Mouse (Mus musculus): ENCODE results near the gene Thnsl1. TPM values are rescaled to one million over a fixed set of nuclear protein-coding genes. Genes with fewer than 3 reads are reported as not detected.
"Not testable (repeated sequence)": the region's sequence is repeated elsewhere in the genome, so short reads cannot be mapped to it uniquely, and the experiment has no call there.

Gene Thnsl1
- polyA plus RNA-seq, 1 experiment from 2014 or later, result 16.5 TPM

DNA sequence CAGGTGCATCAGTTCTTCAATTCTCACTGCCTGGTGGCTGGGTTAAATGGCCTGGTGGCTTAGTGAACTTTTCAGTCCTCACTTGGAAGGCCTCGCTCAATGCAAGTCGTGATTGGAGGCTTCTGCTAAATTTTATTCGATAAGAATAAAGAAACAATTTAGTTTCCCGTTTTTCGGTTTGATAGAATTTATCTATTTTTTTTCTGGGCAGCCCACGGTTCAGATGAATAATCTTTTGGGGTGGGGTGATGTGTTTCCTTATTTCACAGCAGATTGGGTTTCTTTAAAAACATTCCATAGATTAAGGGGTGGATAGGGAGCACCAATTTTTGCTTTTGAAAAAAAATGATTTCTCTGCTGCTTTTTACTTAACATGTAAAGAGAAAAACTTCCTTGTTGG is 754 bp downstream of the Thnsl1 start:
- Histone ChIP-seq H3K4me1 (peaks cover 11% of the 10 kb centered on the region), H3K36me3 (no peaks in the 10 kb centered on the region), H3K4me3 (peak overlapping the region; percentile 64), H3K9me3 (replicated peaks) (no peaks in the 10 kb centered on the region), H3K27ac (no peak overlapping the region), H3K27me3 (no peaks in the 10 kb centered on the region), H3K9ac (peak overlapping the region; percentile 70), H3K4me2 (replicated peaks) (peak overlapping the region; percentile 76)
- 51% methylated on average over 6 of the region's 6 CpGs for WGBS
- no peak for ATAC-seq (ENCODE audit: low FRiP score)

DNA sequence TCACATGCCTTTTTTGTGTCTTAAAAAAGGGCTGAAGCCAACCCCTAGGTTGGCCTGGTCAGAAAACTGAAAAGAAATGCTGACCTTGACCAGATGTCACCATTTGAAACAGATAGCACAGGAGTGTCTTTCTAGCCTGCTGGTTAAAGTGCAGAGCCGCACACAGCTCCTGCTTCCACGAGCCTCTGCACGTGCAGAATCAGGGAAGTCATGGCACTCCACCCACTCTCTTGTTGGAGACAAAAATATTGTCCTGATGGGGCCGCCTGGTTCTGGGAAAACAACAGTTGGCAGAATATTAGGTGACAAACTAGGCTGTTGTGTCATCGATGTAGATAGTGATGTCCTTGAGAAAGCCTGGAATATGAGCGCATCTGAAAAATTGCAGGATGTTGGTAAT is 5.8 kb downstream of the Thnsl1 start:
- no peak overlapping the region for H3K9ac ChIP-seq
- H3K4me3 ChIP-seq, result no peak overlapping the region
- no peak overlapping the region for H3K4me2 ChIP-seq (replicated peaks)
- H3K27ac ChIP-seq, result no peak overlapping the region
- H3K4me1 ChIP-seq, result peaks cover 4% of the 10 kb centered on the region
- WGBS, result 87% methylated on average over 6 of the region's 6 CpGs
- H3K36me3 ChIP-seq, result peaks cover 14% of the 10 kb centered on the region
- ATAC-seq (ENCODE audit: low FRiP score), result no peak
- no peaks in the 10 kb centered on the region for H3K9me3 ChIP-seq (replicated peaks)
- no peaks in the 10 kb centered on the region for H3K27me3 ChIP-seq

DNA sequence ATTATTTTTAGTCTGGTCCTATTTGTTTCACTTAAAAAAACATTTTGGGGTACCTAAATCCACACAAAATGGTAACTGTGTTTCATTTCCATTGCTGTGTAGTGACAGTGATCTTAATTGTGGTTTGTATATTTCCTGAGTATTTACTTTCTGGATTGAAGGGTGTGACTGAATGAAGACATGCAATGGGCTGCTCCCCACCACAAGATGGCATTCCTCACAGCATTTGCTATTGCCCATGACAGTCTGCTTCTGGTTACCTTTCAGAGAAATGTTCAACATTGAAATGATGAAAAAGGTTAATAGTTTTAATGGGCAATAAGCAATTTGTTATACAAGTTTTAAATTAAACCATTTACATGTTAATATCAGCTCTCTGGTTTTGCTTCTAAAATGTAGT is 8.8 kb downstream of the Thnsl1 start:
- Histone ChIP-seq H3K4me2 (replicated peaks) (no peak overlapping the region), H3K4me1 (no peaks in the 10 kb centered on the region), H3K27me3 (no peaks in the 10 kb centered on the region), H3K9ac (no peak overlapping the region), H3K4me3 (no peak overlapping the region), H3K27ac (no peak overlapping the region), H3K36me3 (peaks cover 17% of the 10 kb centered on the region), H3K9me3 (replicated peaks) (no peaks in the 10 kb centered on the region)
- no peak for ATAC-seq (ENCODE audit: low FRiP score)

DNA sequence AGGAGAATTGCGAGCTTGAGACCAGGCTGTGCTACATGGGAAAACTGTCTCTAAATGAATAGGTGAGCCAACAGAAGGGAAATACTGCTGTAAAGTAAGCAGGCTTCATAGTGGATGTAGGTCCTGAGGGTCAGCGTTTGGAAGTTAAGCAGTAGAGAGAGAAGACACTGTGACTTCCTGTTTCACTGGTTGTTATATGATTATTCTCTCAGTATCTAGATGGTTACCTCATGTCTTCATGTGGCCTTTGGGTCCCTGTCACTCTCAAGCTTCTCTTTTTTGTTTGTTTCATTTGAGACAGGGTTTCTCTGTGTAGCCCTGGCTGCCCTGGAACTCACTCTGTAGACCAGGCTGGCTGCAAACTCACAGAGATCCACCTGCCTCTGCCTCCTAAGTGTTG is 9.8 kb downstream of the Thnsl1 start:
- no peaks in the 10 kb centered on the region for H3K27me3 ChIP-seq
- no peak overlapping the region for H3K4me2 ChIP-seq (replicated peaks)
- H3K27ac ChIP-seq, result no peak overlapping the region
- WGBS, result 96% methylated on average over 2 of the region's 2 CpGs
- H3K4me3 ChIP-seq, result no peak overlapping the region
- H3K4me1 ChIP-seq, result no peaks in the 10 kb centered on the region
- ATAC-seq (ENCODE audit: low FRiP score), result no peak
- no peaks in the 10 kb centered on the region for H3K9me3 ChIP-seq (replicated peaks)
- H3K9ac ChIP-seq, result no peak overlapping the region
- H3K36me3 ChIP-seq, result peaks cover 17% of the 10 kb centered on the region

DNA sequence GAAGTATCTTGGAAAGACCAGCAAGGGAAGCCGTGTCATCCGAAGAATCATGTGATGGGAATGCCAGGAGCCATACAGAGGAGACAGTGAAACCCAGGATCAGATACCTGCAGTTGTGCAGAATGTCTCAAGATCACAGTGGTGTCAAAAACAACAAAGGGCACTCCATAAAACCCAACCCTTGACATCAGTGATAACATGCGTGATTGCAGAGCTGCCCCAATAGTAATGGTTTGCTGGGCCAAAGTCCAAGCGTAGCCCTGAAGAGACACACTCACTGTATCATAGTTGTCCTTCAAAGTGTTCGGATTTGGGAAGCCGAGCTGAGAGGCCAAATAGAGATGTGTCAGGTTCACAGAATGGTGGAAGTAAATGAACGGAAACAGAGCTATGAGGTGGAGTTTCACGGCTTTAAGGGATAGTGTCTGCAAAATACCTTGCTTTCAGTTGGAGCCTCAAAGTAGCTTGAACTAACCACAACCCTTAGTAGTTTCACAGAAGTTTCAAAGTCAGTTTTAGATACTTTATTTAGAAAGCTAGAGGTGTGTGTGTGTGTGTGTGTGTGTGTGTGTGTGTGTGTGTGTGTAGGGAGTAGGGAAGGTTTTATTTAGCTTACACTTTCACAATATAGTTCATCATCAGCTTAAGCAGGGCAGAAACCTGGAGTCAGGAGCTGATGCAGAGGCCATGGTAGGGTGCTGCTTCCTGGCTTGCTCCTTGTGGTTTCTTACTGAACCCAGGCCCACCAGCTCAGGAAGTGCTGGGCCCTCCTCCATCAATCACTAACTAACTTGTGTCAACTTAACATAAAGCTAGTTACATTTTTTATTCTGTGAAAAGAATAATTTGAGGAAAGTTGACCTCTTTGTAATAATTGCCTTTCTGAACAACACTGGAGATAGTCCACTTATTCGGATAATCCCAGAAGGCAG is 17.2 kb downstream of the Thnsl1 start:
- no peak overlapping the region for H3K4me3 ChIP-seq
- no peak overlapping the region for H3K9ac ChIP-seq
- no peaks in the 10 kb centered on the region for H3K27me3 ChIP-seq
- ATAC-seq (ENCODE audit: low FRiP score), result no peak
- WGBS, result 94% methylated on average over 9 of the region's 9 CpGs
- no peak overlapping the region for H3K4me2 ChIP-seq (replicated peaks)
- no peaks in the 10 kb centered on the region for H3K36me3 ChIP-seq
- H3K4me1 ChIP-seq, result no peaks in the 10 kb centered on the region
- no peaks in the 10 kb centered on the region for H3K9me3 ChIP-seq (replicated peaks)
- no peak overlapping the region for H3K27ac ChIP-seq

DNA sequence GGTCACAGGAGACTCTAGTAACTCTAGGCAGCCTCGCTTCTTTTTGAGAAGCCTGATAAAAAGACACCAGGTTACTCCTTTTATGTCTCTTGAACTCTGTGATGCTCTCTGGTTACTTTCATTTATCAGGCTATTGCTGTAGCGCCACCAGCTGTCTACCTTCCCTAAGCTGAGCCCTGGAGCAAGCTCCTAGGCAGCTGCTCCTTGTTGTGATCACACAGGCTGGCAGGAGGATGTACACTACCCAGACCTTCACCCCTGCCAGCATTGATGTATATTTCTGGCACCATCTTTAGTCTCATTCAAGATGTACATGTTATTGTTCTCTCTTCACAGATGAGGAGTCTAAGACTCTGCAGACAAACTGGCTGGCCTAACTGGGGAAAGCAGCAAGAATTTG is 24.8 kb downstream of the Thnsl1 start:
- Histone ChIP-seq H3K4me1 (no peaks in the 10 kb centered on the region), H3K36me3 (no peaks in the 10 kb centered on the region), H3K4me2 (replicated peaks) (no peak overlapping the region), H3K9me3 (replicated peaks) (no peaks in the 10 kb centered on the region), H3K27ac (no peak overlapping the region), H3K9ac (no peak overlapping the region), H3K27me3 (no peaks in the 10 kb centered on the region), H3K4me3 (no peak overlapping the region)
- 74% methylated on average over 2 of the region's 2 CpGs for WGBS
- no peak for ATAC-seq (ENCODE audit: low FRiP score)

DNA sequence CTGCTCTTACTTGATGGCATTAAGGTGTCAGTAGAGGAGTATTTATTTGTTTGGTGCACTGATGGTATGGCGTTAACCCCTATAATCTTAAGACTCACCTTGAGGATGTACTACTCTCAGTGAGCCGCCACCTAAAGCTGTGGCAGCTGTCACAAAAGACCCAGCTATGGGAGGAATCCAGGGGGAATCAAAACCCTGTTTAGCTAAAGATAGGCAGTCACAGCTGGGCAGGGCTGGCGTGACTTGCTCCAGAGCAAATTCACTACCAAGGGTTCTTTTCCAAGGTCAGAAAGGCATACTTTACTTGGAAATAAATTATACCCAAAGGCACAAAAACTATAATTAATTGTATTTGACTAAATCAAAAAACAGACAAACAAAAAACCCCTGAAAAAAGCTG is 25.6 kb downstream of the Thnsl1 start:
- Histone ChIP-seq H3K9ac (no peak overlapping the region), H3K4me2 (replicated peaks) (no peak overlapping the region), H3K9me3 (replicated peaks) (no peaks in the 10 kb centered on the region), H3K4me3 (no peak overlapping the region), H3K27me3 (no peaks in the 10 kb centered on the region), H3K36me3 (no peaks in the 10 kb centered on the region), H3K27ac (no peak overlapping the region), H3K4me1 (no peaks in the 10 kb centered on the region)
- no peak for ATAC-seq (ENCODE audit: low FRiP score)
- 83% methylated on average over 3 of the region's 3 CpGs for whole genome bisulfite sequencing

DNA sequence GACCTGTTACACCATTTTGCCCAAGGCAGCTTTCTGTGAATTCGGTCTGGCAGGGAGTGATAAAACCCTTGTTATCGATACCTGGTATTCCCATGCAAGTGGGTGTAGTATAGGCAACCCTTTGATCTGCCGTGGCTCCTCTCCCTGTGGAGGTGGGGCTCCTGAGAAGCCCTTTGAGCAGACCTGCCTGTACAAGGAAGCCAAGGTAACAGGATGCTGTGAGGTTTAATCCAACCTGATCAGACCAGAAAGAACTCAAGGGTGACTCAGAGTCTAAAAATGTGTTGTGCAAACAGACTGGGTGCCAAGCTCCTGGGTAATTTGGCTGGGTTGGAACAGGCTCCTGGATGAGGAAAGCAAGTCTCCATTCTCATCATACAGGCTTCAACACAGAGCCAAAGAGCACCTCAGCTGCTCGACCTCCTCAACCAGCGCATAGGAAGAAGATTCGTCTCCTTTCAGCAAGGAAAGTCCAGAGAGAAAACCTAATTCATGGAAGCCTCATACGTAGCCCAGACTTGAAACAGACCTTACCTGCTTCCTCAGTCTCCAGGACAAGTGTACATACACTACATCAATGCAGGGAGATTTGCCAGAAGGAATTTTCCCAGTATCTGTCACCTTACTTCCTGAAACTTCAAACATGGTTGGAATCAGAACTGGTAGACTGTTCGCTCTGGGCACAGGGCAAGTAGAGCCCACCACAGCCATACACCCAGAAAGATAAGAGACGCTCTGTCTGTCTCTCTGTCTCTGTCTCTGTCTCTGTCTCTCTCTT is 29.5 kb downstream of the Thnsl1 start:
- Histone ChIP-seq H3K4me1 (no peaks in the 10 kb centered on the region), H3K27ac (no peak overlapping the region), H3K4me3 (no peak overlapping the region), H3K36me3 (no peaks in the 10 kb centered on the region), H3K9me3 (replicated peaks) (no peaks in the 10 kb centered on the region), H3K9ac (no peak overlapping the region), H3K4me2 (replicated peaks) (no peak overlapping the region), H3K27me3 (no peaks in the 10 kb centered on the region)
- no peak for ATAC-seq (ENCODE audit: low FRiP score)
- WGBS, result 89% methylated on average over 9 of the region's 9 CpGs

DNA sequence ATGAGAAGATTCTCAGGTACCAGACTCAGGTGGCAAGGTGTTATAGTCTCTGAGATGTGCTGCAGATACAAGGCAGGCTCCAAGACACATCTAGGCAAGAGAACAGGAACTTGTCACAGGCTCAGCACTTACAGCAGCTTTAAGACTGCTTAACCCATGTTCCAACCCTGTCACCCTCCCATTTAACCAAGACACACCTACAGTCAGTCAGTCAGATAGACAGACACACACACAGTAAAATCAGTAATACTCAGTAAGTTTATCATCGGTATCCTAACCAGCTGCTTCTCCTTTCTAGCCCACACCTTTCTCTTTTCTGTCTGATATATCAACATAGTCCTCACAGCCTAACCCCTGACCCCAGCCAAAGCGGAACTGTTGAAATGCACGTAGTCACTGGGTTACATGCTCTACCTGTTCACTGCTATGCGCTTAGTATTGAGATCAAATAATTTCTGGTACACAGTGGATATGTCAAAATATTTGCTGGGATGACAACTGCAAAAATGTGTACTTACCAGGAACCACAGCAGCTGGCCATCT is 30.4 kb downstream of the Thnsl1 start:
- no peak overlapping the region for H3K9ac ChIP-seq
- no peak overlapping the region for H3K27ac ChIP-seq
- no peaks in the 10 kb centered on the region for H3K27me3 ChIP-seq
- no peak overlapping the region for H3K4me2 ChIP-seq (replicated peaks)
- no peaks in the 10 kb centered on the region for H3K4me1 ChIP-seq
- no peaks in the 10 kb centered on the region for H3K36me3 ChIP-seq
- H3K9me3 ChIP-seq (replicated peaks), result no peaks in the 10 kb centered on the region
- 95% methylated on average over 4 of the region's 4 CpGs for WGBS
- no peak overlapping the region for H3K4me3 ChIP-seq
- ATAC-seq (ENCODE audit: low FRiP score), result no peak

DNA sequence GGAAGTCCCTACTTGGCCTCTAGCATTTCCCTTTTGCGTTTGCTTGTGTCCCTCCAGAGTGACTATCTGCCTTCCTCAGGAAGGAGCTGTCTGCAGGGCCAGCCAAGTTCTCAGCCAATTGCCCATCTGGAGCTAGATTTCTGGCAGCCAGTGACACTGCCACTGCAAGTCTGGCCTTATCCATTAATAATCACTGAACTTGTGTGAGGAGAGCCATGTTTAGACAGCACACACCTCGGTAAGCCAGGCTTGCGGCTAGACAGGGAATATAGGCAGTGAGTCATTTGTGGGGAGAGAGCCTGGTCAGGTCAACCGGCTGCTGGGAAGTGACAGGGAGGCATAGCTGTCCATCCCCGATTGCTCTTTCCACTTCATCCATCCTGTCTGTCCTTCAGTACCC is 31.3 kb downstream of the Thnsl1 start:
- Histone ChIP-seq H3K27ac (no peak overlapping the region), H3K36me3 (no peaks in the 10 kb centered on the region), H3K9me3 (replicated peaks) (no peaks in the 10 kb centered on the region), H3K27me3 (no peaks in the 10 kb centered on the region), H3K9ac (no peak overlapping the region), H3K4me2 (replicated peaks) (no peak overlapping the region), H3K4me3 (no peak overlapping the region), H3K4me1 (no peaks in the 10 kb centered on the region)
- 81% methylated on average over 5 of the region's 5 CpGs for WGBS
- no peak for ATAC-seq (ENCODE audit: low FRiP score)

DNA sequence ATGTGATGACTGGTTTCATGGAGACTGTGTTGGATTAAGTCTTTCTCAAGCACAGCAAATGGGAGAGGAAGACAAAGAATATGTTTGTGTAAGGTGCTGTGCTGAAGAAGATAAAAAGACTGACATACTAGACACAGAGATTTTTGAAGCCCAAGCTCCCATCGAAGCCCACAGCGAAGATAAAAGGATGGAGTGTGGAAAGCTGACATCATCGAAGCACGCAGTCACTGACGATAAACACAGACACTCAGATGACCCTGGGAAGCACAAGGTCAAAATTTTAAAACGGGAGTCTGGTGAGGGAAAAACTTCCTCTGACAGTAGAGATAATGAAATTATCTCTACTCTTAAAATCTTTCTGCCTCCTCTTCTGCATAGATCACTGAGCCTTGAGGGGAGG is 38.6 kb downstream of the Thnsl1 start:
- ATAC-seq (ENCODE audit: low FRiP score); H3K4me3 ChIP-seq; H3K4me2 ChIP-seq (replicated peaks); H3K36me3 ChIP-seq; H3K27ac ChIP-seq; H3K9ac ChIP-seq; H3K4me1 ChIP-seq; H3K9me3 ChIP-seq (replicated peaks); H3K27me3 ChIP-seq: not testable (repeated sequence)
- 86% methylated on average over 4 of the region's 6 CpGs for WGBS

DNA sequence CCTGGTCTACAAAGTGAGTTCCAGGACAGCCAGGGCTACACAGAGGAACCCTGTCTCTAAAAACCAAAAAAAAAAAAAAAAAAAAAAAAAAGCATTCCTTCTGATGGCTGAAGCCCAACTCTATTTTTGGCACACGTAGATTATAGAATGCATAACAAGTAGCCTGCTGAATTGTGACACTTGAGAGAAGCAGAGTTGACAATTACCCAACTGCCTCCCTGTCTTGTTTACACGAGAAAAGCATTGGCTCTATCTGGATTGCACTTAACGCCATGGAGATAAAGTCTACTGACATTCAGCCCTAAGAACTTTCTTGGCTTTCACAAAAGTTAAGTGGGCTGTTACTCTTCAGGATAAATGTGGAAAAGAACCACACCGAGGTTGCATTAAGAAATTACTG is 39.5 kb downstream of the Thnsl1 start:
- no peaks in the 10 kb centered on the region for H3K27me3 ChIP-seq
- no peak overlapping the region for H3K9ac ChIP-seq
- H3K9me3 ChIP-seq (replicated peaks), result no peaks in the 10 kb centered on the region
- H3K4me2 ChIP-seq (replicated peaks), result no peak overlapping the region
- no peak overlapping the region for H3K4me3 ChIP-seq
- 88% methylated on average over 4 of the region's 4 CpGs for WGBS
- no peaks in the 10 kb centered on the region for H3K4me1 ChIP-seq
- ATAC-seq (ENCODE audit: low FRiP score), result no peak
- no peak overlapping the region for H3K27ac ChIP-seq
- no peaks in the 10 kb centered on the region for H3K36me3 ChIP-seq

Data from hindbrain, embryonic 12.5 days (tissue).